Mouse (Mus musculus): ENCODE data around the gene Clcn3.
"Not testable (repeated sequence)": the region's sequence is repeated elsewhere in the genome, so short reads cannot be mapped to it uniquely, and the experiment has no call there.

Gene Clcn3

DNA sequence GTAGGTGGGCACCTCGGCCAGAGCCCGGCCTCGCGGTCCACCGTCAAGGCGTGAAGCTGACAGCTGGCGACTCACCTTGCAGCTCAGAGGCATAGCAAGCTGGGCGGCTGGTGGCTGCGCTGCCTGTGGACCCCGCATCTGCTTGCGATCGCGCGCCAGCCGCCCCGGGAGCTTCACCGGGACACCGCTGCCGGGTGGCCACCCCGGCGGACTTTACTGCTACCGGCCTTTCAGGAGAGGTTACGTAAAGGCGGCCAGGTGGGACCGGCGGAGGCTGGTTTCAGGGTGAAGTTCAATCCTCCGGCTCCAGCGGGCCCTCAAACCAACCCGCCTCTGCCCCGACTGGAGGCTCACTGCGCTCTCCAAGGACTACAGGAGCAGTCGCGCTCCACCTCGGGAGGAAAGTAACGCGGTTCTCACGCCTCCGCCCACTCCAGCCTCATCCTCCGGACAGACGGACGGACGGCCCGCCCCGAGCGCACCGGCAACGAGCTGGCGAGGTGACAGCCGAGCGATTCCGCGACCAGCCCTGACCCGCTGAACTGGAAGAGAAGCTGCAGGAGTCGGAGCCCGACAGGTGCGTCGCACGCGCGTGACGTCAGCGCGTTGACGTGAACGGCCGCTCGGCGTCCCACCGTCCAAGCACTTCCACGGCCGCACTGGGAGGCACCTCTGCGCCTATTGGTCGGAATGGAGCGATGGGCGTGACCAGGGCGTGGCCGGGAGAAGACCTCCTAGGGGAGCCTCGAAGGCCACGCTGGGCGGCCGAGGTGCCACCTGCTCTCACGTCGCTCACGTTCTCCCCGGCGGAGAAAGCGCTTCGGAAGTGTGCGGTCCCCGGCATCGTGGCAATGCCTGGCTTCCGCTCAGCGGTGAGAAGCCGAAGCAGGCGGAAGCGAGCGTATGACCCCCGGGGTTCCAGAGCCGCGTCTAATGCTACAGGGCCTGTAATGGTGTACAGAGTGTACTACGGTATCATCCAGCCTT, at the start of gene Clcn3:
Clcn3 (minus strand) TSS at position 600 of the 987 bp plus-strand sequence.
- peak; percentile 97 for DNase-seq (ENCODE audit: low spot score)

DNA sequence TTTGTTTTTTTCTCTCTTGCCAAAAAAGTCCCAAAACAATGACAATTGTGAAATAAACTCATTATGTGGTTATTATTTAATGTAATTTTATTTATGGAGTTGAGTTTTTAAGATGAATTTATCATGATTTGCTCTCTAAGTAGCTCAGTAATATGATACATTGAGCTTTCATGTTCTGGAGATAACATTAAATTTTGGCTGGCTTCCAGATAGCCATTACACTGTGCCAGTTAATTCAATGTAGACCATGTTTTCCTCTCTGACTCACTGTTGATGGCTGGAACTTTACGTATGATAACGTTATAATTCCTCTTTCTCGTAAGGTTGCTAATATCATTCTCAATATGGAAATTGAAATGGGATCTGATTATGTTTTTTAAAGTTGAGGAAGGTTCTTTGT, 13.4 kb upstream of the Clcn3 start:
- no peak for DNase-seq (ENCODE audit: low spot score)

DNA sequence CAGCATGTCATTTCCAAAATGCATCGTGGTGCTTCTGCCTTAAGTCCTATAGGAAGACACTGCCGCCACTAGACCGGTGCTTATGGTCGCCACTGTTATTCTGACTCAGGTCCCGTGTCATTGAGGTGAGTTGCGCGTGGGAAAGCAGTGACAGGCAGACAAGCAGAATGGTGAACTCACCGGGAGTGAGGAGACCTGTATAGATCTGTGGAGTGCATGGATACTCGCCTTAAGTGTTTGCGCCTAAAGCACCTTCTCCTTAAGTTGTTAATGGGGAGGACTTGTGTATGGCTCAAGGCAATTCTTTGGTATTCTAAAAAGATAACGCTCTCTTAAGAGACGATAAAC, 10.5 kb upstream of the Clcn3 start:
- no peak for DNase-seq (ENCODE audit: low spot score)

DNA sequence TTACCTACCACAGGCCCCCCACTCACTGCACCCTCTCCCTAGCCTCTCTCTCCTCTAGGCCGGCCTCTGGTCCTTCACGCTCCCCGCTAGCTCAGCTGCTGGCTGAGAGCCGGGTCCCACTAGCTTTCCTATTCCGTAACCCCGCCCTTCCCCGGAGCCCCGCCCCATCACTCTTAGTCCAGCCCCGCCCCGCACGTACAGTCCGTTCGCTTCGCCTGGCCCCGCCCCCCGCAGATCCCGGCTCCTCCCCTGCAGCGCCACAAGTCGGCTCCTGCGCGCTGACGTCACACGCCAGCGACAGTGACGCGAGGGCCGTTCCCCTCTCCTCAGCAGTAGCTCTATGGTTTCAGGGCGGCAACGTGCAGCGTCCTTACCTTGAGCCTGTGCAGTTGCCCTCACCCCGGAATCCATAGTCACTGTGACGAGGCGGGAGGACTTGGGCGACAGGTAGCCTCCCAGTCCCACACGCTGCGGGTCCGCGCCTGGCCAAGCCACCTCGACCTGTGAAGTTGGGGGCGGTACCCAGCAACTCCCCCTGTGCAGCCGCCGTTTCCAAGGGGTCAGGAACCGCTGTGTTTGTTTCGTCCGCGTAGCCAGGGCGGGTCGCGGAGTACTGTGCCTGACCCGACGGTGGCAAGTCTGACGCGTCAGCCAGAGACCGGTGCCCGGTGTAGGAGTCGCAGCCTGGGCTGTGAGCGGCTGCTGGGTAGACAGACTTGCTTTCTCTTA, 10.0 kb upstream of the Clcn3 start, which contains the start of gene Nek1:
Nek1 (plus strand) TSS at position 286 of the 729 bp plus-strand sequence.
- peak; percentile 98 for DNase-seq (ENCODE audit: low spot score)

DNA sequence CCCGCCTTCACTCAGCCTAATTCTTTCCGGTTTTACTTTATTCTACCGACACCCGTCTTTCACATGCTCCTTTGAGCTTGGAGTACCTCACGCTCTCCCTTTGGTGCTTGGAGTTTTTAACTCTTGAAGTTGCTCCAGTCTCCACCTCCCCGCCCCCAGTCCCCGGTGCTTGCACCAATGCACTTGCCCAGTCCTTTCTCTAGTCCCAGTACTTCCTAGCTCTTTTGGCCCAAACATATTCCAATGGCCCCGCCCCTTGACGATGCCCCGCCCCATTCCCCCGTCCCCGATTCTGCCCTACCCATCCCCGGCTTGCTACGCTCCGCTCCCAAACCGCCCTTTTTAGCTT, 9.4 kb upstream of the Clcn3 start:
- DNase-seq (ENCODE audit: low spot score): no peak

DNA sequence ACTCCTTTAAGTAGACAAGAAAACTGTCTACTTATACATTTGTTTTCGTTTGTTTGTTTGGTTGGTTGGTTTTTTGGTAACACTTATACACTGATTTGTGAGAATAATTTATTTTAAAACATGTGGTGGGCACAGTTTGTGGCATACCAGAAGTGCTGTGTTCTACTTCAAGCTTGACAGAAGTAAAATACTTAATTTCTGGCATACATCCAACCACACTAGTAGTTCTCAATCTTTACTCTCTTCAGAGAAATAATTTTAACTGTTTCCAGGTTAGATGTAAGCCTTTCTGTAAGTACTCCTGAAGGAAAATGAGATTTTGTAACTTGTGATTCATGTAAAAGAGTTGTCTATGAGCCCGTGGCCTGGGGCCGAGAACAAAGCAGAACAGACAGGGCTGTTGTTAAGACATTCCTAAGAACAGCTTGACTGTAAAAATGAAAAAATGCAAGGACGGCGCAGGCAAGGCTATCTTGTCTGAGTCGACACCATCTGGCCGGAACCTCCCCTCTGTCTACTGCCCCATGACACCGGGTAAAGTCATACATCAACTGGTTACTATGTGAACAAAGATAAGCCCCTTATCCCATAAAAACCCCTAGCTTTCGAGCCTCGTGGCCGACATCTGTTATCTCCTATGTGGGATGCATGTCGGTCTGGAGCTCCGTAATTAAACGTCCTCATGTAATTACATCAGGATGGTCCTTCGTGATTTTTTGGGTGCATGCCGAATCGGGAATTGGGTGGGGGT, 1.3 kb upstream of the Clcn3 start:
- not testable (repeated sequence) for DNase-seq (ENCODE audit: low spot score)

DNA sequence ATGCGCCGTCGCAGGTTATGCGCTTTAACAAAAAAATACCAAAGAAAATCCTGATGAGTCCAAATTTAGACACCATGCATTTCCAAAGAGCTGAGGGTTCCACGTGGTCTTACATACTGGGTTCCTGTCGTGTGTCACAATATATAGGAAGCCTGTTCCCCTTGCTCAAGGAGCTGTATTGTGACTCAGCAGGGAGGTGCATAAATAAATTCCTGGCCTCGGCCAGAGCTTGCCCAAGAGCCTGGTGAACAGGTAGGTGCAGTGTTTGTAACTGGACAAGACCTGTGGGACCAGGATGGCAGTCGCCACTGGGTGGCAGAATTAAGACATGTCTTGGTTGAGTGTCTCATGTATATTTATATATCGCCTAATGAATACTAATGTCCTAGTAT, 584 bp upstream of the Clcn3 start:
- peak; percentile 62 for DNase-seq (ENCODE audit: low spot score)

DNA sequence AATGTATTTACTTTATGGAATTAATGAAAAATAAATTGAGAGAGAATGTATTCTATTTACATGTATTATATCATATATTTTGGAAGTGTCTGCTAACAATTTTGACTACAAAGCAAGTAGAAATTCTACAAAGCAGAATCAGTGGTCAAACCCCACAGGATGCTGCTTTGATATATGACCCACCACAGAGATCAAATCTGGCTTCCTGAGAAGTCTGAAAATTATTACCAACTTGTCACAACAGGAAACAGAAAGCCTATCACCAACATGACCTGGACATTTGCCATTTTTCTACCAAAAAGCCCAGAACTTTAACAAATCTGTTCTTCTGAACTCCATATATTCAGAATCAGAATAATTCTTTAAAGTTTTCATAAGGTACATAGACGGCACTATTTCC, 1.7 kb downstream of the Clcn3 start:
- no peak for DNase-seq (ENCODE audit: low spot score)

DNA sequence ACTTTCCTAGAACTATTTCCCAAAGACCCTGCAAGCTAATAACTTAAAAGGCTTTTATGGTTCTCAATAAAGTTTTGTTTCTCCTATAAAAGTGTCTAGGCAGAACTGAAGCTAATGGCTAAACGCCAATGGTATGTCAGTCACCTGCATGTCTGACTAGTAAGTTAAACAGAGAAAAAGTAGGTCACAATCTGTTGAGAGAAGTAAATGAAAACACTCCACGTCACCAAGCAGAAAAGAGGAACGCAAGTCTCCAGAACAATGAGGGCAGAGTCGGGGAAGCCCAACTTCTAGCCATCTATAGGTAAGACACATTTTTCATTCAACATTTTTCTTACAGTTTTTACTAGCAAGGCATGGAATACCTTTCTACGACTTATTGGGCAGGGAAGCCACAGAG, 4.6 kb downstream of the Clcn3 start:
- DNase-seq (ENCODE audit: low spot score): no peak

DNA sequence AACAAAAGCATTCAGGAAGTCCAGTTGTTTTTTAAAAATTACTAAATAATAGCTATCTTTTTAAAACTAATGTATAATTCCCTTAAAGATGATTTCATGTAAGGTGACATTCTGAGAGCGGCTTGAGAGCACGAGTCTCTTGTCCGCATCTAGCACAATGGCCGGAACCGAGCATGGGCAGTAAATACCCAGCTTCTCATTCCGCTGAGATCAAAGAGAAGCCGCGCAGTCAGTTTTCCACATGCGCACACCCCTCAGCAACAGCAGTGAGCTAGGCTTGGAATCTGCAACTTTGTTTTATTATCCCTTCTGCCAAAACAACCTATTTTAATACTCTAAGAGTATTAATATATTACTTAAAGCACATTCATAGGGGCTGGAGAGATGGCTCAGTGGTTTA, 6.3 kb downstream of the Clcn3 start:
- DNase-seq (ENCODE audit: low spot score): no peak

DNA sequence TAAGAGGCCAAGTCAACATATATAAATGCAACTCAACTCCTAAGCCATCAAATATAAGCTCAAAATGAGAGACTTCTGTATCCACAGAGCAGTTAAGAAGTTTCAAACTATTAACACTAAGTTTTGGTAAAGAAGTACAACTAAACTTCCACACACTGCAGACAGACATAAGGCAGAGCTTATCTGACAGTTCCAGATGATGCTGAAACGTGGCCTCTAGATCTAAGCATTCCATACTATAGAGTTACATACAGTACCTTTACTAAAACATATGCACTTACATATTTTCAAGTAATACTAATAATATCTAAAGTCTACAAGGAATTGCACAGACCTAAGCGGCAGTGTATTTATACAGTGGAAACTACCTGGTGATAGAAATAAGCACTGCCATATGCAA, 8.3 kb downstream of the Clcn3 start:
- DNase-seq (ENCODE audit: low spot score): no peak

DNA sequence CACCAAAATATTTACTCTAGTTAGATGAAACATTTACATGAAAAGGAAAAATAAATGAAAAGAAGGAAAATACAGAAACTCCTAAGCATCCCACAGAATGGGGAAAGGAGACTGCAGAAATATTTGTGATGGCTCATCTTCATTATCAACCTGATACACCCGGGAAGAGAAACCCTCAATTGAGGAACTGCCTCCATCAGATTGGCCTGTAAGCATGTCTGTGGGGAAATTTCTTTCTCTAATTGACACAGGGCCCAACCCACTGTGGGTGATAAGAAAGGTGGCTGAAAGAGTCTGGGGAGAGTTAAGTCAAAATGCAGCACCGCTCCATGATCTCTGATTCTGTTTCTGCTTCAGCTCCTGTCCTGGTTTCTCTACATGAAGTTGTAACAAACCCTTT, 9.7 kb downstream of the Clcn3 start:
- DNase-seq (ENCODE audit: low spot score): no peak

DNA sequence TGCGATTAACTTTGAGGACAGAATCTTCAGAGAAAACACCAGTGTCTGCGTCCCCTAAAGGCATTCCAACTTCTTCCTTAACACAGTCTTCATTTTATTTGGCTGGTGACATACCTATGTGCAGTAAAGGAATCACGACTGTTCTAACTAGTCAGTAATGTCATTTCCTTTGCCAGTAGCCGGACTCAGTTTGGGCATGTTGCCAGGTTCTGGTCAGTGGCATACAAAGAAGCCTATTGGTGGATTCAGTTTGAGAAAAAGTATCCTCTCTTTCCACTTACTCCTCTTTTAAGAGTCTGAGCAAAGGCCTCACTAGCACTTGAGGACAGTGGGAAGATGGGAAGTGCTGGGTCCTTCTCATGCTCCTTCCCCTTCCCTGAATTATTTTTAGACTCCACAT, 11.3 kb downstream of the Clcn3 start:
- no peak for DNase-seq (ENCODE audit: low spot score)

DNA sequence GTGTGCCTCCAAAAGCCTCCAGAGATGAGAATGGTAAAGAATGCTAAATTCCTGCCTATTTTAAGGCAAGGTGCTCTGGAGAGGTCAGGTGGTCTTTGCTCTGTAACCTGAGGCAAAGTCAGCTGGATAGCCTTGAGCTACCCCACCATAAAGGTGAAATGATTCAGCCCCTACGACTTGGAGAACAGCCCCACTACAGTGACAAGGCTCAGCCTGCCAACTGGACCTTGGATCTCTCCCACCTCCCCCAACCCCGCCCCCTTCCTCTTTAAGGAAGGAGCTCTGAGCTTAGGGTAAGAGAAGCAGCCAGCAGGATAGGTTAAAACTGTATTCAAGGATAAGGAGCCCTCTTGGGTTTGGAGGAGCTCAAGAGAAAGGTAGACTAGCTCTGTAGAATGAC, 14.0 kb downstream of the Clcn3 start:
- DNase-seq (ENCODE audit: low spot score): no peak

DNA sequence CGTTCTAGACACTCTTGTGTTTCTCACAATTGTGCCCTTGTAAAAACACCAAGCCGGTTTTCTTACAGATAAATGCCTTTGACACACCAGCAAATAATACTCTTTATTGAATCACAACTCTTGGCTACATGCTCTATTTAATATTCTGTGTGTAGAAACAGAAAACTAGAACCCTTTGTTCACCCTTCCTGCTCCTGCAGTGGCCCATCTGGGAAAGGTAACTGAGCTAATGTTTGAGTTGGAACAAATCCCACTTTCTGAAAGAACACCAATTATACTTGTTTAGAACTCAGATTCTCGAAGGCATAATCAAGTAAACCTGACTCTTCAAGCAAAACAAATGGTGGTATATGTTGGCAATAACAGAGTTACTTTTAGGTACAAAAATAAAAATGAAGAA, 17.4 kb downstream of the Clcn3 start:
- DNase-seq (ENCODE audit: low spot score): no peak

DNA sequence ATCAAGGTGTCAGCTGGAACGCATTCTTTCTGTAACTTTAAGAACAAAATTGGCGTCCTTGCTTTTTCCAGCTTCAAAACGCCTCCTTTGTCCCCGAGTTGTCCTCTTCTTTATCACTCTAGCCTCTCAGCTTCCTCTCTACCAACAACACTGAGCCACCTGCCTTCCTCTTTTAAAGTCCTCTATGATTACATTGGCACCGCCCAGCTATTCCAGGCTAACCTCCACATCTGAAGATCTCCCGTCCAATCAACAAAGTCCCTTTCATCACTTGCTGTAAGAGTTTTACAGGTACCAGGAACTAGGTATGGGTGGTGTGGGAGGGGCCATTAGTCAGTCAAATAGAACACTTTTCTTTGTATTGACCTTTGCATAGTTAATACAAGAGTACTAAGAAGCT, 17.8 kb downstream of the Clcn3 start:
- no peak for DNase-seq (ENCODE audit: low spot score)

DNA sequence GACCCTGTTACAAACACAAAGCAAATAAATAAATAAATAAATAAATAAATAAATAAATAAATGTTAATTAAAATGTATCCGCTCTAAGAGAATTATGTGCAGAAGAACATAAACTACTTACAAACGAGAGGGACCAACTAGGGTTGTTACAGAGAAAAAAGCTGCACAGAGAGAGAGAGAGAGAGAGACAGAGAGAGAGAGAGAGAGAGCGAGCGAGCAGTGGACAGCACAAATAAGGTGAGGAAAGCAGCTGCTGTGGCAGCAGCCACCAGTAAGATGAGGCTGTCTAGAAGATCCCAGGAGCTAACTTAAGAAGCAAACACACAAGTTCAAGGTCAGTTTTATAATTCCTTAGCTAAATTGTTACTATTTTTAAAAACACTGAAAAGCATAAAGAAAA, 18.6 kb downstream of the Clcn3 start:
- no peak for DNase-seq (ENCODE audit: low spot score)

DNA sequence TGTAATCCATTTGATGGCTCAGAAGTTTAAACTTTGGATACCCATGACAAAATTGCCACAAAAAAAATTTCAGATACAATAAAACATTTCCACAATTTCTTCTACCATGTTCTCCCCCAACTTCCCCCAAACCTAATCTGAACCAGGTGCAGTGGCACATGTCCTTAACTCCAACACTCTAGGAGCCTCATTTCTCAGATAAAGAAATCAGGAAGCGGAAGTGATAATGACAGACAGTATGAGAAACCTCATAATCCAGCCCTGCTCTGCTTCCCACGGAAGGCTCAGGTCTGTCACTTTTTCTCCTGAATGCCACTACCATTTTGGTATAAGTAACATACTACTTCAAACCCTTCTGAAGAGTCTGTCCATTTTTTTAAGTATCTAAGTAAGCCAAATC, 19.2 kb downstream of the Clcn3 start:
- peak; percentile 26 for DNase-seq (ENCODE audit: low spot score)

DNA sequence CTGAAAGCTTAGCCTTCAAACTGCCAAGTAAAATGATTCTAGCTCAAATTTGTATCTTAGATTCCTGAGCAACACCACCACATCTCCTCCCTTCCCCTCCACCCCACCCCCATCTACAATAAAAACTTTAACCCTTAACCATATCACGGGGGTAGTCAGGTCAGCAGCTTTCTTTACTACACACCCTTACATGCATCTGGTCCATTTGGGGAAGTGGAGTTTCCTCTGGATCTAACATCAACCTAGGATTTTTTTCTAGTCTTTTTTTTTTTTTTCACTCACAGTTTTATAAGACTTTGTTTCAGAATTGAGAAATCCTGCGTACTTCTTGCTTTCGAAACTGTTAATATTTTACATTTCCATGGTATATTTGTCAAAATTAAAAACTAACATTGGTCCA, 20.3 kb downstream of the Clcn3 start:
- DNase-seq (ENCODE audit: low spot score): no peak

DNA sequence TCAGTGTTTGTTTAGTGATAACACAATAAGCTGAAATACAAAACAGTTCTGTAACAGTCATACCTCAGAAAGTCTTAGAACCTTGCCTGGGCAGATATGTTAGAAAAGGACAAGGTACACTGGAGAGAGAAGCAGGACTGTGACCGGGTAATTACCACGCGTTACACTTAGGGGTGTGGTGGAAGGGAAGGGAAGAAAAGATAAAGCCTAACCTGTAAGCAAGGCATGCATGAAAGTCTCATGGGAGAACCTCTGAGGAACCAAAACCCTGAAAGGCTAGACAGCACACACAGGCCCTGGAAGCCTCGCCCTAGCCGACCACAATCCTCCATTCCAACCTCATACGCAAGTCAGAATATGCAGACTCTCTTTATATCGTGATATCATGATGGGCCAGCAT, 26.3 kb downstream of the Clcn3 start:
- no peak for DNase-seq (ENCODE audit: low spot score)

DNA sequence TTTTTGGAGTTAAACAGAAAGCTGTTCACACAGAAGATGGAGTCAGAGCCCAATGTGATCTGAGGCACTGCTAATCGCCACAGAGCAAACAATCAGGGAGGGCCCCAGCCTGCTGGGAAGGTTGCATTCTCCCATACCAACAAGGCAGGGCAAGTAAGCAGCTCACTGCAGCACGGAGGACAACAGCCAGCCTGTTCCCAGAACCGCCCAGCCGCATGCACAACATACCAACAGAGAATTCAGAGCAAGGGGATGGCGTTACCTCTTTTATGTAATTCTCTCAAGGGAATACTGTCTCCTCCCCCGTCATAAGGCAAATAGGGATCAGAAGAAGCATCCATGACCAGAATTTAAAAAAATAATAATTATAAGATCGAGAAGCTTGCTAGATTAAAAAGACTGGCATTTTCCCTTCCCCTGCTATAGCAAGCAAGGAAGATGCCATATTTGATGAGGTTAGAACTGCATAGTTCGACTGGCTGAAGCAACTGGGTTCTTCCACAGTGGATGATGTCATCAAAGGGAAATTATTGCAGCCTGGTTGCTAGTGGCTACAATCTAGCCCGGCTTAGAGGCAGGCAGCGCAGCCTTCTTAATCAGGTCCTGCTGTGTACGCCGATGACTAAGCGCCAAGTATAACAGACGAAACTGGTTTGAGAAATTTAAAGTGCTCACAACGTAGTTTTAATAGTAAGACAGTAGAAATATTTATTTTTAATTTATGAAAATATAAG, 28.7 kb downstream of the Clcn3 start:
- peak; percentile 92 for DNase-seq (ENCODE audit: low spot score)

DNA sequence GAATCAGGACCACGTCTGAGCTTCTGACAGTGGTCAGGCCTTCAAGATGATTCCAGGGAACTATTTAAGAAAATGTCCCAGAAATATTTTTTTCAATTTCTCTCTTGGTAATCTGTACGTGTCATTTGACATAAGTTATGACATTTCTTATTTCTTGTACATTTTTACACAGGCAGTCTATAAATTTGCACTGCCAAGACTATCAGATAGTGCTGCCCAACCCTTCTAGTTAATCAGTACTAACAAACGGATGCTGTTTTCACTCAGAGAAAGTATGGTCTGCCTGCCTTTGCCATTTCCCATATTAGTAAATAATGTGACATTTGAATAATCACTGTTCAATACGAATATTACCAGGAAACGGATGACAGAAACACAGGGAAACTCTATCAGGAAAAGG, 30.3 kb downstream of the Clcn3 start:
- DNase-seq (ENCODE audit: low spot score): no peak
